16 mouse cellular contexts compared by ENCODE assay signal in the genomic region with DNA sequence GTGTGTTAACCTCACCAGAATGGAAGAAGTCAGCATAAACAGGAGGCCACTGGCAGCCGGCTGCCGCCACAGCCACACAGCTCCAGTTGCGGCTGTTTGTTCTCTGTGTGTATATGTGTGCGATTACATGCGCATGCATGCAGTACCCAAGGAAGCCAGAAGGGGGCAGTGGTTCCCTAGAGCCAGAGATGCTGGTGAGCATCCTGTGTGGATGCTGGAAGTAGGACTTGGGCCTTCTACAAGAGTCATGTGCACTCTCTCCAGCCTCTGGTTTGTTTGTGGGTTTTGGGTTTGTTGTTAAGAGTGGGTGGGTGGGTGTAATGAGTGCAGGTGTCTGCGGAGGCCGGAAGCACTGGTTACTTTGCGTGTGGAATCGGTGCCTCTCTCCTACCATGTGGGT. TPM values are rescaled to one million over a fixed set of nuclear protein-coding genes. Genes with fewer than 3 reads are reported as not detected.
A peak's percentile ranks its signal among the peaks of the same experiment; 100 is the strongest.
DNase-seq lines count a peak whose midpoint lies in the region; ATAC-seq and TF ChIP-seq lines count a peak whose summit lies in the region.
"Had no signal": no experiment of that assay in that cellular context is flagged by ENCODE, and none has a peak within 500 bp of the region (broad histone marks: within the 10 kb centered on the region; RNA-seq: fewer than 3 reads in every experiment).

No protein-coding gene starts in this region.

- no peak overlapping the region for H3K9ac ChIP-seq in hindbrain, postnatal 0 days (replicated peaks; ENCODE audit: low read length)
- no peak overlapping the region for H3K9ac ChIP-seq in hindbrain, embryonic 14.5 days
- no peak overlapping the region for H3K9ac ChIP-seq in midbrain, postnatal 0 days (replicated peaks; ENCODE audit: low read length, poor library complexity, severe bottlenecking)
- no peak overlapping the region for H3K9ac ChIP-seq in midbrain, embryonic 14.5 days (replicated peaks; ENCODE audit: low read length)
- H3K9ac ChIP-seq: embryonic facial prominence, embryonic 13.5 days; hindbrain, embryonic 13.5 days had no signal

- no peak for ATAC-seq in hindbrain, postnatal 0 days
- no peak for ATAC-seq in hindbrain, embryonic 14.5 days (ENCODE audit: low FRiP score)
- no peak for ATAC-seq in midbrain, postnatal 0 days (ENCODE audit: low FRiP score)
- no peak for ATAC-seq in midbrain, embryonic 14.5 days (ENCODE audit: low FRiP score, low TSS enrichment)
- ATAC-seq in G1E (ENCODE audit: extremely low read depth, insufficient number of reproducible peaks, low FRiP score, poor library complexity, severe bottlenecking): no peak

- H3K27me3 ChIP-seq in hindbrain, postnatal 0 days (ENCODE audit: insufficient read depth, low read length): no peaks in the 10 kb centered on the region
- H3K27me3 ChIP-seq in hindbrain, embryonic 14.5 days (ENCODE audit: control insufficient read depth, insufficient read depth, low read length): no peaks in the 10 kb centered on the region
- H3K27me3 ChIP-seq in midbrain, postnatal 0 days (ENCODE audit: insufficient read depth, low read length): no peaks in the 10 kb centered on the region
- no peaks in the 10 kb centered on the region for H3K27me3 ChIP-seq in midbrain, embryonic 14.5 days (ENCODE audit: control insufficient read depth, insufficient read depth, low read length)
- no peaks in the 10 kb centered on the region for H3K27me3 ChIP-seq in G1E (ENCODE audit: insufficient read depth, low read length)
- H3K27me3 ChIP-seq: embryonic facial prominence, embryonic 13.5 days; hindbrain, embryonic 13.5 days had no signal

- 98% methylated on average over 9 of the region's 9 CpGs for WGBS in hindbrain, postnatal 0 days
- WGBS in hindbrain, embryonic 14.5 days: 97% methylated on average over 9 of the region's 9 CpGs
- 99% methylated on average over 9 of the region's 9 CpGs for WGBS in midbrain, postnatal 0 days
- WGBS in midbrain, embryonic 14.5 days: 99% methylated on average over 9 of the region's 9 CpGs

- H3K4me1 ChIP-seq in hindbrain, postnatal 0 days (ENCODE audit: insufficient read depth, low read length): no peaks in the 10 kb centered on the region; the same call in 1 of the 2 replicates
- peaks cover 11% of the 10 kb centered on the region; the same call in 1 of the 2 replicates for H3K4me1 ChIP-seq in hindbrain, embryonic 14.5 days (replicated peaks; ENCODE audit: control insufficient read depth, insufficient read depth, low read length)
- no peaks in the 10 kb centered on the region for H3K4me1 ChIP-seq in midbrain, postnatal 0 days (ENCODE audit: insufficient read depth, low read length)
- no peaks in the 10 kb centered on the region for H3K4me1 ChIP-seq in midbrain, embryonic 14.5 days (ENCODE audit: control insufficient read depth, insufficient read depth, low read length)
- peaks cover 45% of the 10 kb centered on the region for H3K4me1 ChIP-seq in G1E (ENCODE audit: insufficient read depth, low read depth, low read length)

- peak; percentile 69 for TF ChIP-seq CTCF in hindbrain, postnatal 0 days (IDR thresholded peaks at IDR 0.05; ENCODE audit: low read depth)
- TF ChIP-seq CTCF in midbrain, postnatal 0 days (IDR thresholded peaks at IDR 0.05): peak; percentile 70
- TF ChIP-seq CTCF in G1E (IDR thresholded peaks at IDR 0.05; ENCODE audit: low read depth, low read length): peak; percentile 33; the same call in 1 of the 2 replicates

- H3K27ac ChIP-seq in hindbrain, postnatal 0 days: no peak overlapping the region
- H3K27ac ChIP-seq in hindbrain, embryonic 14.5 days: no peak overlapping the region
- no peak overlapping the region for H3K27ac ChIP-seq in midbrain, postnatal 0 days (ENCODE audit: low read depth, low read length)
- no peak overlapping the region for H3K27ac ChIP-seq in midbrain, embryonic 14.5 days (replicated peaks; ENCODE audit: low read depth, low read length)
- H3K27ac ChIP-seq: embryonic facial prominence, embryonic 13.5 days; heart, embryonic 10.5 days; hindbrain, embryonic 13.5 days; macrophage had no signal

- no peaks in the 10 kb centered on the region for H3K9me3 ChIP-seq in hindbrain, postnatal 0 days (ENCODE audit: low read length)
- no peaks in the 10 kb centered on the region for H3K9me3 ChIP-seq in hindbrain, embryonic 14.5 days (ENCODE audit: control insufficient read depth, low read length)
- H3K9me3 ChIP-seq in midbrain, postnatal 0 days (ENCODE audit: low read length): no peaks in the 10 kb centered on the region
- no peaks in the 10 kb centered on the region for H3K9me3 ChIP-seq in midbrain, embryonic 14.5 days (ENCODE audit: control insufficient read depth, low read length)
- peaks cover 5% of the 10 kb centered on the region; the same call in 1 of the 2 replicates for H3K9me3 ChIP-seq in G1E (replicated peaks)
- H3K9me3 ChIP-seq: hindbrain, embryonic 13.5 days had no signal

- H3K4me3 ChIP-seq in hindbrain, postnatal 0 days (ENCODE audit: low read length): no peak overlapping the region
- no peak overlapping the region for H3K4me3 ChIP-seq in hindbrain, embryonic 14.5 days (replicated peaks; ENCODE audit: low read length)
- no peak overlapping the region for H3K4me3 ChIP-seq in midbrain, postnatal 0 days (ENCODE audit: low read depth, low read length)
- H3K4me3 ChIP-seq in midbrain, embryonic 14.5 days (replicated peaks; ENCODE audit: low read depth, low read length): no peak overlapping the region
- H3K4me3 ChIP-seq in G1E (ENCODE audit: low read depth, low read length): no peak overlapping the region
- H3K4me3 ChIP-seq: embryonic facial prominence, embryonic 13.5 days; heart, embryonic 10.5 days; hindbrain, embryonic 13.5 days had no signal

- DNase-seq in hindbrain, postnatal 0 days (ENCODE audit: low spot score): no peak
- DNase-seq in hindbrain, embryonic 14.5 days (ENCODE audit: low spot score): no peak
- DNase-seq in midbrain, postnatal 0 days (ENCODE audit: low spot score): no peak
- no peak for DNase-seq in midbrain, embryonic 14.5 days
- DNase-seq in G1E (ENCODE audit: low spot score): no peak
- DNase-seq in naive thymus-derived CD4-positive, alpha-beta T cell, adult 2 months (ENCODE audit: low read depth): peak; percentile 70
- no peak for DNase-seq in right cerebral cortex, postnatal 14 days
- DNase-seq in spleen, postnatal 14 days (ENCODE audit: low spot score in 2 of 2): no peak
- DNase-seq: adrenal gland, postnatal 36 days; cerebellum, adult 9-10 months; left cerebral cortex, postnatal 4 days had no signal

- H3K36me3 ChIP-seq in hindbrain, postnatal 0 days (ENCODE audit: insufficient read depth, low read length): peaks cover 15% of the 10 kb centered on the region
- peaks cover 28% of the 10 kb centered on the region for H3K36me3 ChIP-seq in hindbrain, embryonic 14.5 days (replicated peaks; ENCODE audit: control insufficient read depth, insufficient read depth)
- H3K36me3 ChIP-seq in midbrain, postnatal 0 days (ENCODE audit: insufficient read depth, low read length): peaks cover 20% of the 10 kb centered on the region
- peaks cover 36% of the 10 kb centered on the region for H3K36me3 ChIP-seq in midbrain, embryonic 14.5 days (ENCODE audit: control insufficient read depth, insufficient read depth, low read length)
- H3K36me3 ChIP-seq in G1E (replicated peaks): peaks cover 72% of the 10 kb centered on the region

- no peak overlapping the region for H3K4me2 ChIP-seq in hindbrain, postnatal 0 days (ENCODE audit: low read depth, low read length)
- H3K4me2 ChIP-seq in hindbrain, embryonic 14.5 days (replicated peaks): no peak overlapping the region
- H3K4me2 ChIP-seq in midbrain, postnatal 0 days (ENCODE audit: low read depth, low read length, poor library complexity, severe bottlenecking): no peak overlapping the region
- no peak overlapping the region for H3K4me2 ChIP-seq in midbrain, embryonic 14.5 days (ENCODE audit: low read length)
- H3K4me2 ChIP-seq: embryonic facial prominence, embryonic 13.5 days; hindbrain, embryonic 13.5 days had no signal

RNA-seq across cellular contexts. Expression of a gene that starts 3.4 kb away (rescaled TPM):
- total RNA-seq in hindbrain, postnatal 0 days (2014; rRNA removed): 34.5 and 52.3 TPM in 2 replicates
- polyA plus RNA-seq in hindbrain, postnatal 0 days (2015; fragmentation: Nextera tagmentation; extraction: Ambion mirVana): 27.4 and 29.7 TPM in 2 replicates
- 30.1 and 30.3 TPM in 2 replicates for polyA plus RNA-seq in hindbrain, embryonic 14.5 days (2014; fragmentation: Nextera tagmentation; extraction: Ambion mirVana)
- total RNA-seq in midbrain, postnatal 0 days (2014; rRNA removed): 34.2 and 50.0 TPM in 2 replicates
- 28.7 and 30.1 TPM in 2 replicates for polyA plus RNA-seq in midbrain, postnatal 0 days (2015; fragmentation: Nextera tagmentation; extraction: Ambion mirVana)
- 32.9 and 33.3 TPM in 2 replicates for polyA plus RNA-seq in midbrain, embryonic 14.5 days (2014; fragmentation: Nextera tagmentation; extraction: Ambion mirVana)
- total RNA-seq in G1E (2014; fragmentation: Nextera tagmentation) (21.7 and 77.3 TPM in 2 replicates), G1E (2017) (16.1 and 19.1 TPM in 2 replicates)
- polyA plus RNA-seq in G1E (2012): 61.5 and 67.4 TPM in 2 replicates

RNA-seq across cellular contexts. Expression of a gene that starts 32.8 kb away (rescaled TPM):
- total RNA-seq in hindbrain, postnatal 0 days (2014; rRNA removed): 1.1 and 3.9 TPM in 2 replicates
- polyA plus RNA-seq in hindbrain, postnatal 0 days (2015; fragmentation: Nextera tagmentation; extraction: Ambion mirVana): 1.2 and 1.9 TPM in 2 replicates
- 1.7 and 2.8 TPM in 2 replicates for polyA plus RNA-seq in hindbrain, embryonic 14.5 days (2014; fragmentation: Nextera tagmentation; extraction: Ambion mirVana)
- 0.27 and 2.5 TPM in 2 replicates for total RNA-seq in midbrain, postnatal 0 days (2014; rRNA removed)
- polyA plus RNA-seq in midbrain, postnatal 0 days (2015; fragmentation: Nextera tagmentation; extraction: Ambion mirVana): 0.81 and 1.1 TPM in 2 replicates
- 0.43 and 0.45 TPM in 2 replicates for polyA plus RNA-seq in midbrain, embryonic 14.5 days (2014; fragmentation: Nextera tagmentation; extraction: Ambion mirVana)
- total RNA-seq in G1E (2014; fragmentation: Nextera tagmentation): 14.0 and 40.3 TPM in 2 replicates
- total RNA-seq in G1E (2017): 20.4 and 22.9 TPM in 2 replicates
- polyA plus RNA-seq in G1E (2012): 66.2 and 70.4 TPM in 2 replicates

RNA-seq across cellular contexts. Expression of a gene that starts 49.2 kb away (rescaled TPM):
- not detected in 2 replicates for total RNA-seq in hindbrain, postnatal 0 days (2014; rRNA removed)
- polyA plus RNA-seq in hindbrain, postnatal 0 days (2015; fragmentation: Nextera tagmentation; extraction: Ambion mirVana): not detected in 2 replicates
- polyA plus RNA-seq in hindbrain, embryonic 14.5 days (2014; fragmentation: Nextera tagmentation; extraction: Ambion mirVana): not detected in 2 replicates
- total RNA-seq in midbrain, postnatal 0 days (2014; rRNA removed): not detected in 2 replicates
- not detected in 2 replicates for polyA plus RNA-seq in midbrain, postnatal 0 days (2015; fragmentation: Nextera tagmentation; extraction: Ambion mirVana)
- polyA plus RNA-seq in midbrain, embryonic 14.5 days (2014; fragmentation: Nextera tagmentation; extraction: Ambion mirVana): not detected in 2 replicates
- total RNA-seq in G1E (2014; fragmentation: Nextera tagmentation): 2.0 TPM in 1 of 2 replicates, not detected in the other
- 0.33 TPM in 1 of 2 replicates, not detected in the other for total RNA-seq in G1E (2017)
- polyA plus RNA-seq in G1E (2012): 0.06 and 0.09 TPM in 2 replicates
- total RNA-seq: adrenal gland, postnatal 36 days; left cerebral cortex, postnatal 4 days had no signal
- polyA plus RNA-seq: embryonic facial prominence, embryonic 13.5 days; heart, embryonic 10.5 days; hindbrain, embryonic 13.5 days; macrophage had no signal

RNA-seq across cellular contexts. Expression of a gene that starts 53.9 kb away (rescaled TPM):
- not detected in 2 replicates for total RNA-seq in hindbrain, postnatal 0 days (2014; rRNA removed)
- polyA plus RNA-seq in hindbrain, postnatal 0 days (2015; fragmentation: Nextera tagmentation; extraction: Ambion mirVana): 0.13 TPM in 1 of 2 replicates, not detected in the other
- polyA plus RNA-seq in hindbrain, embryonic 14.5 days (2014; fragmentation: Nextera tagmentation; extraction: Ambion mirVana): not detected in 2 replicates
- total RNA-seq in midbrain, postnatal 0 days (2014; rRNA removed): 0.44 TPM in 1 of 2 replicates, not detected in the other
- polyA plus RNA-seq in midbrain, postnatal 0 days (2015; fragmentation: Nextera tagmentation; extraction: Ambion mirVana): not detected in 2 replicates
- polyA plus RNA-seq in midbrain, embryonic 14.5 days (2014; fragmentation: Nextera tagmentation; extraction: Ambion mirVana): not detected in 2 replicates
- not detected in 2 replicates for total RNA-seq in G1E (2014; fragmentation: Nextera tagmentation)
- not detected in 2 replicates for total RNA-seq in G1E (2017)
- polyA plus RNA-seq in G1E (2012): not detected in 2 replicates
- total RNA-seq: adrenal gland, postnatal 36 days; left cerebral cortex, postnatal 4 days had no signal
- polyA plus RNA-seq: heart, embryonic 10.5 days; hindbrain, embryonic 13.5 days; macrophage; urinary bladder, adult 2 months had no signal

RNA-seq across cellular contexts. Expression of a gene that starts 59.4 kb away (rescaled TPM):
- 3.0 and 4.8 TPM in 2 replicates for total RNA-seq in hindbrain, postnatal 0 days (2014; rRNA removed)
- 1.3 and 1.4 TPM in 2 replicates for polyA plus RNA-seq in hindbrain, postnatal 0 days (2015; fragmentation: Nextera tagmentation; extraction: Ambion mirVana)
- 1.6 and 1.9 TPM in 2 replicates for polyA plus RNA-seq in hindbrain, embryonic 14.5 days (2014; fragmentation: Nextera tagmentation; extraction: Ambion mirVana)
- 1.4 and 3.7 TPM in 2 replicates for total RNA-seq in midbrain, postnatal 0 days (2014; rRNA removed)
- polyA plus RNA-seq in midbrain, postnatal 0 days (2015; fragmentation: Nextera tagmentation; extraction: Ambion mirVana): 0.93 and 1.1 TPM in 2 replicates
- 1.1 and 2.6 TPM in 2 replicates for polyA plus RNA-seq in midbrain, embryonic 14.5 days (2014; fragmentation: Nextera tagmentation; extraction: Ambion mirVana)
- total RNA-seq in G1E (2014; fragmentation: Nextera tagmentation) (not detected in 2 replicates), G1E (2017) (0.11 and 0.17 TPM in 2 replicates)
- 0.11 and 0.17 TPM in 2 replicates for polyA plus RNA-seq in G1E (2012)

Comparison
In these comparisons a context has a peak if more than half of its experiments do, and no peak if none do; other contexts are left out.
1. RNA of a gene that starts 32.8 kb away (polyA plus RNA-seq): 66.2 to 70.4 TPM in G1E; 1.7 to 2.8 TPM in hindbrain, embryonic 14.5 days, 1.2 to 1.9 TPM in hindbrain, postnatal 0 days, 0.81 to 1.1 TPM in midbrain, postnatal 0 days and 0.43 to 0.45 TPM in midbrain, embryonic 14.5 days; every median in the first group is over 10 times any median in the second.
2. Peak in every context shown above with its lines, with median percentiles within 50 percentile points of each other: CTCF ChIP-seq.